Mouse (Mus musculus): ENCODE data around the gene Tasp1. TPM values are rescaled to one million over a fixed set of nuclear protein-coding genes. Genes with fewer than 3 reads are reported as not detected.
"Not testable (repeated sequence)": the region's sequence is repeated elsewhere in the genome, so short reads cannot be mapped to it uniquely, and the experiment has no call there.

The Tasp1 gene
- total RNA-seq, 2 experiments from 2014 or later: 29.6 to 30.6 TPM

DNA sequence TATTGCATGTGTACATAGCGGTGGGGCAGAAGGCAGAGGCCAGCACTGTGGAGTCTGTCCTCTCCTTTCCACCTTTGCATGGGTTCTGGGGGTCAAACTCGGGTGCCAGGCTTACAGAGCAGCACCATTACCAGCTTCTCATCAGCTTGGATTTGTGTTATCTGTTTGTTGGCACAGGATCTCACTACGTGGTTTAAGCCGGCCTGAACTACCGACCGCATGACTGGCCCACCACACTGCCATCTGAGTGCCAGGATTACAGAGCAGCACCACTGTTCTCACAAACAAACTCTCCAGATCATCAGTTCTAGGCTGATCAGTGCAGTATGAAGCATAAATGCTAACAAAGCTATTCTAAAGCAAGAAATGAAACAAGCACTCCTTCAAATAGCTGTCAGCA lies 8.5 kb downstream of the Tasp1 start:
- no peak for DNase-seq

DNA sequence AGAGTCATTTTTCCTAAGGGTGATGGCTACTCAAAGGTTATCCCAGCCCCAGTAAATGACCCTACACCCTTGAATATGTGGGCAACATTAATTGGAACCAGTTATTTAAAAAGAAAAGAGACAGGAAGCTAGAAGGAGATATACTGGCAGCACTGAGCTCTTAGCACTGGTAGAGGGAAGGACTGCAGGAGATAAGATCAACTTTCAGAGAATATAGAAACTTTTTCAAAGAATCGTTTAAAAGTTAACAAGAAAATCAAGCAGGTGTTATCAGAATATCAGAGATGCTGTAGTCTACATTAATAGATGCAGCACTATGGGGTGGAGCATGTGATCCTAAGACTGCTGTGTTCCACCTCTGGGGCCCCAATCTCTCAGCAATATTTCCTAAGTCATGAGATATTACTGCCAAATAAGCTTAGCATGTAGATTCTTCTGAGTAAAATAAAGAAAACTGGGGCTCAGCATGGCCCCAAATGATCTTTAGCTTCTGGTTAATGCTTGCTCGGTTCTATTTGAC lies 14.9 kb downstream of the Tasp1 start:
- no peak for DNase-seq

DNA sequence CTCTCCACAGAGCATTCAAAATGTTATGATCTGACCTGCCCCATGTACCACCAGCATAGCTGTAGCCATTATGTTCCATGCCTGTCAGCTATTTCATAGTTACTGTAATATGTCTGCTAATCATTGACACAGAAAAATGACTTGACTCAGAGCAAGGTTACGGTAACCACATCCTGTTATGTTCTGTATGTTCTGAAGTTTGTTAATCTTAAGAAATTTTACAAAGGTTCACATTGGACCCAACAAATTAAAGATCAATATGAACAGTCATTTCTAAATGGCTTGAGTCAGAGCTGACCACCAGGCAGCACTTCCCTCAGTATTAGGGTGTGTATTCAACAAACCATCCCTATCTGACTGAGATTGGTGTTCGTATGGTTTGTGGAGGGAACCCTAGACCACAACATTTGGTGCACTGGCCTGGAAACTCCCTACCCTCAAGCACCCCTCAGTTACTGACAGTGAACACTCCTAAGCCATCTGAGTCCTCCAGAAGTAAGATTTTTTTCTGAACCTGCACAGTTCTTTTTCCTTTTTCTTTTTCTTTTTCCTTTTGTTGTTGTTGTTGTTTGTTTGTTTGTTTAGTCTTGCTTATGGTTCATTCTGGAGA lies 24.0 kb downstream of the Tasp1 start:
- DNase-seq: no peak

- DNase-seq: no peak
Observed at GRCm38 (mm10) chr2:140042081-140042480, 24.5 kb downstream of the Tasp1 start.

- no peak for DNase-seq
Observed at GRCm38 (mm10) chr2:140037459-140037858, 29.1 kb downstream of the Tasp1 start.

DNA sequence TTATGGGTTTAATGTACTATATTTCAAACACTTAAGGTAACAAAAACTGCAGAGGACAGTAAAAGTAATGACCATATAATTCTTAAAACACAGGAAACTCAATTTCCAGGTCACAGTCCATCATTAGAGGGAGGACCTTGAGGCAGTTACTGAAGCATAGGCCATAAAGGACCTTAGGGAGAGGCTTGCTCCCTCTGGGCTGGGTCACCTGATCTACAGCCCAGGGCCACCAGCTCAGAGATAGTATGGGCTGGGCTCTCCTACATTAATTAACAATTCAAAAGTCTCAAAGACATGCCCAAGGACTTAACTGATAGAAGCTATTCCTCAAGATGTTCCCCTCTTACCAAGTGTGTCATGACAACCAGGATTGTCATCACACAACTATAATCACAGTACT lies 29.8 kb downstream of the Tasp1 start:
- DNase-seq: no peak

DNA sequence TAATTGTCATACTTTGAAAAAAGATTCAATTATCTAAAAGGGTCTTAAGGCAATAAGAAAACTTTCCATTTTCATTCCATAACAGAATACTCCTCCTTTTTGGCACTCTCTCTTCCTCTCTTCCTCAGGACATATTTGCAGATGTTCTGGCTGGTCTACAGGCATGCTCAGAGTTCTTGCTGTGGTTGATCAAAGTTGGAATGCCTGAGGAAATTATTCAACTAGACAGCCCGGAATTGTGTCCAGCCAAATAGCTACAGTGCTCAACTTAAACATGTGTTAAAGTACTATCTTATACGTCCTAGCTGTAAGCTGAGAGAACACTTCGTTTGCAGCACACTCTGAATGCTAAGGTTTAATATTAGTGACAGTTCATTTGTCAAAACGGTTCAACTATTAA lies 41.7 kb downstream of the Tasp1 start:
- no peak for DNase-seq

GRCm38 (mm10) chr2:140007406-140007805 lies 59.2 kb downstream of the Tasp1 start:
- DNase-seq: no peak

DNA sequence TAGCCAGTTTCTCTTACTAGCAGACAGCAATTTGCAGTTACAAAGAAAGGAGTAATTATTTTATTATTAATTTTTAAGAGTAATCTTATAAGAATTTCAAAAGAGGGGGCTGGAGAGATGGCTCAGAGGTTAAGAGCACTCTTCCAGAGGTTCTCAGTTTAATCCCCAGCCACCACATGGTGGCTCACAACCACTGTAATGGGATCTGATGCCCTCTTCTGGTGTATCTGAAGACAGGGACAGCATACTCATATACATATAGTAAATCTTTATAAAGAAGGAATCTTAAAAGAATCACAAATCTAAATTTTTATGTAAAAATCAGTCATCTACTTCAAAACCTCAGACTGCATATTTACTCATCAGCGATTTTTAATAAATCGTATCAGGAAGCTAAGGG lies 68.4 kb downstream of the Tasp1 start:
- DNase-seq: no peak

GRCm38 (mm10) chr2:139989907-139990306 lies 76.7 kb downstream of the Tasp1 start:
- DNase-seq: not testable (repeated sequence)

GRCm38 (mm10) chr2:139967451-139967850 lies 99.2 kb downstream of the Tasp1 start:
- no peak for DNase-seq

GRCm38 (mm10) chr2:139966288-139966687 lies 100.3 kb downstream of the Tasp1 start:
- DNase-seq: no peak

DNA sequence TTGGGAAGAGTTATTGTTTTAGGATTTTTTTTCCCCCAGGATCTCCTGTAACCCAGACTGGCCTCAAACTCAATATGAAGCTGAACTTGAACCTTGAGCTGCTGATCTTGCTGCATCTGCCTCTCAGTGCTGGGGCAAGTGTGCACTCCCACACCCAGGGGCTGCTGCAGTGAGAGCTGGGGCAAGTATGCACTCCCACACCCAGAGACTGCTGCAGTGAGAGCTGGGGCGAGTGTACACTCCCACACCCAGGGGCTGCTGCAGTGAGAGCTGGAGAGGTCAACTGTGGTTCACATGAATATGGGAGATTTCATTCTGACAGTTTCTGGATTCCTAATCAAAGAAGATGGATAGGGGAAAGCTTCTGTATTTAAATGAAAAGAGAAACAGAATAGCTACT lies 117.8 kb downstream of the Tasp1 start:
- DNase-seq: no peak

DNA sequence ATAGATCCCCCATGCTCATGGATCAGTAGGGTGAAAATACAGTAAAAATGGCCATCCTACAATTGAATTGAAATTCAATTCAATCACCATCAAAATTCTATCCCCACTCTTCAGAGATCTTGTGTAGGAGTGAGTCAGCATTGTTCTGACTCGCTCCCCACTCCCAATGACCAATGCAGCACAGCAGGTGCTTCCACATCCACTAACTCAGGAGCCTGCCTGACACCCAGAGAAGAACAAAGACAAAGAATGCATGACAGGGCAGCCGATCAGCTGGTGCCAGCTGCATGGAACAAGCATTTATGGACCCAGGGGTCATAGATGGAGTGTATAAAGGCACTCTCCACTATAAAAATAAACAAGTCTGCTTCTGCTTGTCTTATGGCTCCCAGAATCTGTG lies 129.0 kb downstream of the Tasp1 start:
- no peak for DNase-seq

DNA sequence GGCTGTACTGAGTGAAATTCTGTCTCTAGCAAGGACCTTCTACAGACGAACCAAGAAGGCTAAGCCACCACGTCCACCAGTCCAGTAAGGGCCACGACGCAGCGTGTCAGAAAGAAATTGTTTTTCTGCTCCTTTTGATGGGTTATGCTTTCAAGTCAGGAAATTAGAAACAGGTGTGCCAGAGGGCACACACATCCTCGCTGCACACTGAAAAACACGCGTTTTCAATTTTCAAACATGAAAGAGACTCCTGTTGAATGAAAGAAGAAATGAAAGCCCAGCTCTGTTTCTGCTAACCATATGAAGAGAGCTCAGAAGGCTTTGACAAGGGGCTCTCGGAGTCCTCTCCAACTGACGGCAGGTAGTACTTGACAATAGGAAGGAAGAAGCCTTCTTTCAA lies 132.0 kb downstream of the Tasp1 start:
- no peak for DNase-seq

DNA sequence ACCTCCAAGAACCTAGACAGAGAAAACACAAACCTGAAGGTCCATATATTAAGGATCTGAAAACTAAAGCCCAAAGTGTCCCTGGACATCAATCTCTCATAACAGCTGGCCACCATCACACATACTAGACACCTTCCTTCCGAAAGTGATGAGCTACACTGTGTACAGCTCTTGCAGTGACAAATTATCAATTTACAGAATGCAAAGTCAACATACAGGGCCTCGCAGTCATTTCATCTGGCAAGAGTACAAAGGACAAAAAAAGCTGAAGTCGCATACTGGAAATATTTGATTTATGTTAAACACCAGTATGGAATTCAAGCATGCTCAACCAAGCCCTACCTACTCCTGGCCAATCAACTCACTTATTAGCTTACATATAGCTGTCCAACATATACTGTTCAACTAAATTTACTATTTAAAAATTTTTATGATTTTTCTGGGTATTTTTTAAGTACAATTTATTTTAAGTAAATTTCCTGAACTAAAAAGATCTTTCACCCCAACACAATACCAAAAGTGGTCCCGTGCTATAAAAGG lies 132.5 kb downstream of the Tasp1 start:
- DNase-seq: no peak

GRCm38 (mm10) chr2:139932211-139932610 lies 134.4 kb downstream of the Tasp1 start:
- DNase-seq: no peak

DNA sequence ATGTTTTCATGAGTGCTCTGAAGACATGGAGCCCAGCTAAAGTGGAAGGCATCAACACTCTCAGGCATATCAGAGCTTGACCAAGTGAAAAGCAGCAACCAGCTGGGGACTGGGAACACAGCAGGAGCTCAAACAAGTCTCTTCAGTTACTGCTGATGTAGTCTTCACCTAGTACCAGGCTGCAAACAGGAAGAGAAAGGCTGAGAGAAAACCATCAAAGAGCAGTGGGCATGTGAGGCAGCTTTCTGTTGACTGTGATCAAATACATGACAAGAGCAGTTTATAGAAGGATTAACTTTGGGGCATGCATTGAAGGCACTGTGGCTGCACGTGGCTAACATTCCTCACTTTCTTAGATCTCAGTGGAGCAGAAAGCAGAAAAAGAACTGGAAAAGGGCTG lies 141.7 kb downstream of the Tasp1 start:
- no peak for DNase-seq

- DNase-seq: not testable (repeated sequence)
Observed at GRCm38 (mm10) chr2:139921395-139921794, 145.2 kb downstream of the Tasp1 start.

- no peak for DNase-seq
Observed at GRCm38 (mm10) chr2:139919757-139920156, 146.8 kb downstream of the Tasp1 start.

- DNase-seq: no peak
Observed at GRCm38 (mm10) chr2:139906441-139907157, 160.0 kb downstream of the Tasp1 start.

- DNase-seq: no peak
Observed at GRCm38 (mm10) chr2:139891405-139892089, 175.1 kb downstream of the Tasp1 start.

DNA sequence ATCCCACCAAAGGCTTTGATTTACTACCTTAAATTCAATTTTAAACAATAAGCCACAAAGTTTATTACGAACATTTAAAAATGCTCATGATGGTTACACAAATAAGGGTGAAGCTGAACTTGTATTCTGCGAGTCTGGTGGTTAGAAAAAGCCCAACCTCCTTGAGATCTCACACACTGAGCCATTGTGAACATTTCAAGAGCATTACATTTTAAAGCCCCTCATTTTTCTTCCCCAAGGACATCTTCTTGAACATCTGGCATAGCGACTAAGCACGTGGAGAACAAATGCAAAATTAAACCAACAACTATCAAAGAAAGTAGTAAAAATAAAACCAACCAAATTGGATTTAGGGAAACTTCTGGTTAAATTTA lies 182.4 kb downstream of the Tasp1 start:
- no peak for DNase-seq
